Mouse (Mus musculus): ENCODE measurements around the gene Mob1a. TPM values are rescaled to one million over a fixed set of nuclear protein-coding genes. Genes with fewer than 3 reads are reported as not detected.
A peak's percentile ranks its signal among the peaks of the same experiment; 100 is the strongest.

The Mob1a gene
- 46.8 and 50.6 TPM in 2 replicates for polyA plus RNA-seq (2015; fragmentation: Nextera tagmentation; extraction: Ambion mirVana)

DNA sequence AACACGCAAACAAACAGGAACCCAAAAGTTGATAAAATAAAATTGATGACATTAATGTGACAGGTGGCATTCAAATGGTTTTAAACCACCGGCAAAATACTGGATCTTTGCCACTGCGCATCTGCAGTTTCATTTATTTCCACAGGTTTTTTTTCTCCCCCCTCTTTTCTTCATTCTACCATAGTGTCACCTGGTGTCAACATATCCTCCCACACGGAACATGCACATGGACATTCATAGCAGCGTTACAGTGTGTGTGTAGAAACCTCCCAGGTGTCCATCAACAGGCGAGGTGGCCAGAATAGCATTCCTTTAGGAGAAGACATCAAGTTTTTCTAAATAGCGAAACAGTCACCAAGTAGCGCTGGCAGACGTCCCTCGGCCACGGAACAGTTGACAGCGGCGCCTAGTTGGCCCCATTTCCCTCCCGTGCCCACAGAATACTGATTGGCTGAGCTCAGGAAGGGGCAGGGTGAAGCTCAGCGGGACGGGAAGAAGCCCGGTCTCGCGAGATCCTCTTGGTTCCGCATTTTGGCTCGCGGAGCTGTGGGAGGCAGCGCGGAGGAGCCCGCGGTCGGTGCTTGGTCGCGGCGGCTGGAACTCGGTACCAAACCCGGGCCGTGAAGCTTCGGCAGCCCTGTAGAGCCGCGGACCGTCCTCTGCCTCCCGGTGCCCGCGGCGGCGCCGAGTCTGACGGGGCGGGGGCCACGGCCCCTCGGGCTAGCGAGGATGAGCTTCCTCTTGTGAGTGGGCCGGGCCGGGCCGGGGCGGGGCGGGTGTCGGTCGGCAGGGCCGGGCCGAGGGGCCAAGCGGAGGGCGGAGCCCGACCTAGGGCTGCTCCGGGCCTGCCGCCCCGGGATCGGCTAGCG lies at the start of gene Mob1a, which contains the start of gene Mthfd2:
Gene Mob1a (plus strand): TSS at position 492 of the 869 bp plus-strand sequence.
Gene Mthfd2 (minus strand): TSS at position 384 of the 869 bp plus-strand sequence.
- Histone ChIP-seq H3K4me1 (replicated peaks; ENCODE audit: insufficient read depth, low read length) (peaks cover 8% of the 10 kb centered on the region; the same call in 1 of the 2 replicates), H3K36me3 (ENCODE audit: insufficient read depth, low read length) (peaks cover 14% of the 10 kb centered on the region), H3K27ac (peak within 1 kb of the TSS; percentile 95), H3K4me3 (replicated peaks; ENCODE audit: low read depth, low read length) (peak within 1 kb of the TSS; percentile 88), H3K9ac (ENCODE audit: low read depth, low read length) (peak within 1 kb of the TSS; percentile 90), H3K27me3 (ENCODE audit: insufficient read depth, low read length) (no peaks in the 10 kb centered on the region), H3K4me2 (ENCODE audit: low read length) (peak within 1 kb of the TSS; percentile 57), H3K9me3 (replicated peaks; ENCODE audit: low read length) (no peaks in the 10 kb centered on the region)
- ATAC-seq (replicated peaks; ENCODE audit: low FRiP score, low read depth) (peak; percentile 98), DNase-seq (ENCODE audit: low spot score) (peak; percentile 99)
- TF ChIP-seq CTCF (IDR thresholded peaks at IDR 0.05; ENCODE audit: low read depth), result no peak; the same call in 1 of the 2 replicates
- WGBS, result under 1% methylated on average over 65 of the region's 65 CpGs

DNA sequence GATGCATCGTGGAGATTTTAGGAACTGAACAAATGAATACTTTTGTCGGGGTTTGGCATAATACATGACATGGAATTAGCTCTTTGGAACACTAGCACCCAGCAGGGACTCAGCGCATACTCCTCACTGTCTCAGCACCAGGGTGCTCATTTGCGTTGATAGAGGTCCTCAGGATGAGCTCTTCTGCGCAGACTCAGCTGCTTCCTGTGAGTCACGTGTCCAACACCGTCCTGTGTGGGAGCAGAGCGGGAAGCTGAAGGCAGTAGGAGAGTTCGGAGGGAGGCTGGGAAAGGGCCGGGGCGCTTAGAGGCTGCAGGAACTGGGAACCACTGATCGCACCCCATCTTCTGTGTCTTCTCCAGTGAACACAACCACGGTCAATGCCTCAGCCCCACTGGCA lies 48.7 kb upstream of the Mob1a start:
- no peaks in the 10 kb centered on the region for H3K36me3 ChIP-seq (ENCODE audit: insufficient read depth, low read length)
- no peaks in the 10 kb centered on the region for H3K27me3 ChIP-seq (ENCODE audit: insufficient read depth, low read length)
- WGBS, result 73% methylated on average over 13 of the region's 13 CpGs
- no peaks in the 10 kb centered on the region for H3K9me3 ChIP-seq (replicated peaks; ENCODE audit: low read length)
- no peak overlapping the region for H3K27ac ChIP-seq
- no peak overlapping the region for H3K4me2 ChIP-seq (ENCODE audit: low read length)
- no peak overlapping the region for H3K9ac ChIP-seq (ENCODE audit: low read depth, low read length)
- DNase-seq (ENCODE audit: low spot score), result no peak
- no peak for TF ChIP-seq CTCF (IDR thresholded peaks at IDR 0.05; ENCODE audit: low read depth)
- H3K4me3 ChIP-seq (replicated peaks; ENCODE audit: low read depth, low read length), result no peak overlapping the region
- no peak for ATAC-seq (replicated peaks; ENCODE audit: low FRiP score, low read depth)
- H3K4me1 ChIP-seq (replicated peaks; ENCODE audit: insufficient read depth, low read length), result no peaks in the 10 kb centered on the region

DNA sequence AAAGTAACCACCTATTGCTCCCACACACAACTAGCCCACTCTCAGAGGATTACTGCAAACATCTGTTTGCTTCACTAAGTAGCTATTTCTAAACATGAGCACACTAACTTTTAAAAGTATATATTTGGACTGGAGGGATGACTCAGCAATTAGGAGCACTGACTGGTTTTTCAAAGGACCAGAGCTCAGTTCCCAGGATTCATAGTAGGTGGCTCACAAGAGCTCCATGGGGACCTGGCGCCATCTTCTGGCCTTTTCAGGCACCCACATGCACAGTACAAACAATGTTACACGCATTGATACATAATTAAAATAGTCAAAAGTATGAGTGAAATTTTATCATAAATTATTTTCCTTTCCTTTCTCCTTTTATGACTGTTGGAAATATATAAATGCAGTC lies 46.9 kb upstream of the Mob1a start:
- H3K4me3 ChIP-seq (replicated peaks; ENCODE audit: low read depth, low read length), result no peak overlapping the region
- no peaks in the 10 kb centered on the region for H3K36me3 ChIP-seq (ENCODE audit: insufficient read depth, low read length)
- H3K9ac ChIP-seq (ENCODE audit: low read depth, low read length), result no peak overlapping the region
- no peak overlapping the region for H3K4me2 ChIP-seq (ENCODE audit: low read length)
- DNase-seq (ENCODE audit: low spot score) (peak; percentile 22), ATAC-seq (replicated peaks; ENCODE audit: low FRiP score, low read depth) (no peak)
- no peaks in the 10 kb centered on the region for H3K9me3 ChIP-seq (replicated peaks; ENCODE audit: low read length)
- no peaks in the 10 kb centered on the region for H3K27me3 ChIP-seq (ENCODE audit: insufficient read depth, low read length)
- no peak overlapping the region for H3K27ac ChIP-seq
- WGBS, result 23% methylated on average over 2 of the region's 2 CpGs
- H3K4me1 ChIP-seq (replicated peaks; ENCODE audit: insufficient read depth, low read length), result no peaks in the 10 kb centered on the region
- TF ChIP-seq CTCF (IDR thresholded peaks at IDR 0.05; ENCODE audit: low read depth), result peak; percentile 69

DNA sequence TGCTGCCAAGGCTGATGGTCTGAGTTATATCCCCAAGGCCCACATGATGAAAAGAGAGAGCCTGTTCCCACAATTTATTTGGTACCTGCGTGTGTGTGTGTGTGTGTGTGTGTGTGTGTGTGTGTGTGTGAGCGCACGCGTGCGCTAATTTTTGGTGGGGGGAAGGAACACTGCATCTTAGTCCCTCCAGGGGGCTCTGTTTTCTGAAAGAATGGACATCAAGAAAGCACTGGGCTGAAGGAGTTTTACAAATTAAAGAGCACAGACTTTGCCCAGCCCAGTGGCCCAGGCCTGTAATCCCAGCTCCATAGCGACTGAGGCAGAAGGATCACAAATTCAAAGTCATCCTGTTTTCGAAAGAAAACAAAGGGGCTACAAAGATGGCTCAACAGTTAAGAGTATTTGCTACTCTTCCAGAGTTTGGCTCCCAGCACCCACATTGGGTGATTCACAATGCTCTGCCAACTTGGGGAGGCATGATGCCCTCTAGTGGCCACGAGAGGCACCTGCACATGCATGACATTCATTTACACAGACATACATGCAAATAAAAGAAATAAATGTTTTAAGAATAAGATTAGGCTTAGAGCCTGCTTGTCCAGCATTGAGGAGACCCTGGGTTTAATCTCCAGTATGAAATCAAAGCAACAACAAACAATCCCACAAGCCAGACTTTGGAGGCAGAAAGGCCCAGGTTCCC lies 45.4 kb upstream of the Mob1a start:
- no peak overlapping the region for H3K4me3 ChIP-seq (replicated peaks; ENCODE audit: low read depth, low read length)
- TF ChIP-seq CTCF (IDR thresholded peaks at IDR 0.05; ENCODE audit: low read depth), result peak; percentile 57
- DNase-seq (ENCODE audit: low spot score), result peak; percentile 6
- H3K4me1 ChIP-seq (replicated peaks; ENCODE audit: insufficient read depth, low read length), result no peaks in the 10 kb centered on the region
- H3K4me2 ChIP-seq (ENCODE audit: low read length), result no peak overlapping the region
- no peaks in the 10 kb centered on the region for H3K36me3 ChIP-seq (ENCODE audit: insufficient read depth, low read length)
- no peak overlapping the region for H3K9ac ChIP-seq (ENCODE audit: low read depth, low read length)
- ATAC-seq (replicated peaks; ENCODE audit: low FRiP score, low read depth), result no peak
- H3K27ac ChIP-seq, result no peak overlapping the region
- no peaks in the 10 kb centered on the region; the same call in 1 of the 2 replicates for H3K27me3 ChIP-seq (ENCODE audit: insufficient read depth, low read length)
- 82% methylated on average over 8 of the region's 8 CpGs for WGBS
- H3K9me3 ChIP-seq (replicated peaks; ENCODE audit: low read length), result no peaks in the 10 kb centered on the region

DNA sequence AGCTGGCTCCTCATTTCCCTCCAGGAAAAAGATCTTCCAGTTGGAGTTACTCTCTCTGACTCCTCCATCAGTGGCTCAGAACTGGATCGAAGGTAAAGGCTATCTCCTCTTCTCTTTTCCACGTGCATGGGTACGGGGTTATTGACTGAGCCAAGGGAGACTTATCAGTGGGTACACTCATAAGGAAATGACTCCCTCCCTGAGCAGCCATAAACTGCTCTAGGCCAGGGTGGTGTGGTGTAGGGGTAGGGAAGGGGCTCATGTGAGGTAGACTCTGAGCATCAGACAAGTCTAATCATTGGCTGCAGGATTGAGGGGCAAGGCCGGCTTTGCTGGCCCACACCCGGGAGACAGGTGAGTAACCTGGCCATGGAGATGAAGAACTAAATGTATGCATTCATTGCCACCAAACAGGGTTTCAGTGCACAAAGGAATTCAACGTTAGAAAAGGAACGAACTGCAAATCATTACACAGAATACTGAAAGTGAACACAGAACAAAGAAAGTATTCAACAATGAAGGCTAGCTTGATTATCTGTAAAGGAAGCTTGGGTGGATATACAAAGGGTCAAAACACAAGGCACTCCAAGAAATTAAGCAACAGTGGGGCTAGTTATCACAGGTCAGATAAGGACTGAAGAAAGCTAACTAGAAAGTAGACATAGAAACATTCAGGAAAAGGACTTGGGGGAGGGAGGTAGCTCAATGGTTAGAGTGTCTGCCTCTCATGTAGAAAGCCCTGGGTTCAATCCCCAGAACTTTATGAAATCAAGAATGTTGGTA lies 25.2 kb upstream of the Mob1a start:
- no peak for TF ChIP-seq CTCF (IDR thresholded peaks at IDR 0.05; ENCODE audit: low read depth)
- Histone ChIP-seq H3K9me3 (replicated peaks; ENCODE audit: low read length) (no peaks in the 10 kb centered on the region), H3K27ac (no peak overlapping the region), H3K27me3 (ENCODE audit: insufficient read depth, low read length) (no peaks in the 10 kb centered on the region), H3K4me1 (replicated peaks; ENCODE audit: insufficient read depth, low read length) (no peaks in the 10 kb centered on the region), H3K4me3 (replicated peaks; ENCODE audit: low read depth, low read length) (no peak overlapping the region), H3K36me3 (ENCODE audit: insufficient read depth, low read length) (no peaks in the 10 kb centered on the region), H3K9ac (ENCODE audit: low read depth, low read length) (no peak overlapping the region), H3K4me2 (ENCODE audit: low read length) (no peak overlapping the region)
- ATAC-seq (replicated peaks; ENCODE audit: low FRiP score, low read depth) (no peak), DNase-seq (ENCODE audit: low spot score) (no peak)
- WGBS, result 81% methylated on average over 7 of the region's 7 CpGs

DNA sequence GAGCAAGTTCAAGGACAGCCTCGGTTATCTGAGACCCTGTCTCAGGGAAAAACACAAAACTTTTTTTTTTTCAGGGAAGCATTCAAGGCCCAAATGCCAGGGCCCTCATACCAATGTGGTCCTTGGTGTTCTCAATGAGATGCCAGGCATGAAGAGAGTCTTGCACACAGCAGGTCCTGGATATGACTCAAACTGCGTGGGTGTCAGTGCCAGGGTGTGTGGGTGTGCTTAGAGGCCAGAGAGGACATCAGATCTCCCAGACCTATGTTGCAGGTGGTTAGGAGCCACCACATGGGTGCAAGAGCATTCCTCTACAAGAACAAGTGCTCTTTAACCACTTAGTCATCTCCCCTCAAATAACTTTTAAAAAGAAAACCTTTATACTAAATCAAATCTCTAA lies 24.5 kb upstream of the Mob1a start:
- no peak overlapping the region for H3K9ac ChIP-seq (ENCODE audit: low read depth, low read length)
- 0 out of 2 replicates have a peak, but pooled peaks cover 4% of the 10 kb centered on the region for H3K36me3 ChIP-seq (ENCODE audit: insufficient read depth, low read length)
- no peak for DNase-seq (ENCODE audit: low spot score)
- H3K9me3 ChIP-seq (replicated peaks; ENCODE audit: low read length), result no peaks in the 10 kb centered on the region
- H3K4me2 ChIP-seq (ENCODE audit: low read length), result no peak overlapping the region
- no peaks in the 10 kb centered on the region for H3K4me1 ChIP-seq (replicated peaks; ENCODE audit: insufficient read depth, low read length)
- WGBS, result 73% methylated on average over 2 of the region's 2 CpGs
- no peaks in the 10 kb centered on the region for H3K27me3 ChIP-seq (ENCODE audit: insufficient read depth, low read length)
- H3K4me3 ChIP-seq (replicated peaks; ENCODE audit: low read depth, low read length), result no peak overlapping the region
- ATAC-seq (replicated peaks; ENCODE audit: low FRiP score, low read depth), result no peak
- no peak for TF ChIP-seq CTCF (IDR thresholded peaks at IDR 0.05; ENCODE audit: low read depth)
- no peak overlapping the region for H3K27ac ChIP-seq

Measured in kidney, postnatal 0 days (tissue).